Mouse (Mus musculus) embryonic facial prominence, embryonic 15.5 days (tissue): ENCODE results near the gene Gas2l2. TPM values are rescaled to one million over a fixed set of nuclear protein-coding genes. Genes with fewer than 3 reads are reported as not detected.

Source experiments
- ATAC-seq: fragments of 200-750 bp; cut with Nextera tagmentation; 2 replicates; pipeline ENCODE4 v1.8.0; 2017; ENCODE audit warnings: low read depth, moderate TSS enrichment; ENCODE audit not compliant: insufficient number of reproducible peaks, low FRiP score, low TSS enrichment
- H3K27ac ChIP-seq: fragments of 300-500 bp; sonication (generic); replicated peaks from 2 replicates; pipeline ENCODE4 v1.5.1; 2015; ENCODE audit warnings: mild to moderate bottlenecking, inconsistent platforms
- H3K27me3 ChIP-seq: fragments of 300-500 bp; sonication (generic); 2 replicates; pipeline ENCODE4 v1.6.1; 2015; ENCODE audit warnings: inconsistent platforms
- H3K36me3 ChIP-seq: fragments of 300-500 bp; sonication (generic); 2 replicates; pipeline ENCODE4 v1.6.1; 2015; ENCODE audit warnings: mild to moderate bottlenecking, inconsistent platforms
- H3K4me1 ChIP-seq: fragments of 300-500 bp; sonication (generic); 2 replicates; pipeline ENCODE4 v1.6.1; 2015; ENCODE audit warnings: inconsistent platforms
- H3K4me2 ChIP-seq: fragments of 300-500 bp; sonication (generic); replicated peaks from 2 replicates; pipeline ENCODE4 v1.6.1; 2015; ENCODE audit warnings: mild to moderate bottlenecking, inconsistent platforms
- H3K4me3 ChIP-seq: fragments of 300-500 bp; sonication (generic); replicated peaks from 2 replicates; pipeline ENCODE4 v1.5.1; 2015; ENCODE audit warnings: mild to moderate bottlenecking, inconsistent platforms
- H3K9ac ChIP-seq: fragments of 300-500 bp; sonication (generic); 2 replicates; pipeline ENCODE4 v1.6.1; 2015; ENCODE audit warnings: inconsistent platforms
- H3K9me3 ChIP-seq: fragments of 300-500 bp; sonication (generic); replicated peaks from 2 replicates; pipeline ENCODE4 v1.6.1; 2016; ENCODE audit warnings: inconsistent platforms
- WGBS: fragments of 180-500 bp; shearing (Covaris S2); methylation state at CpG from one replicate; pipeline ENCODE4 v1.1.7; 2015; 5-methylcytosine and 5-hydroxymethylcytosine counted together
- polyA plus RNA-seq: library from polyadenylated mRNA; unstranded; fragments of >200 nt; fragmentation: Nextera tagmentation; extraction: Ambion mirVana; gene quantifications from 2 replicates; pipeline ENCODE4 v1.2.1, GENCODE M21; 2015

Gas2l2 gene
- polyA plus RNA-seq, 1 experiment from 2014 or later = 0.91 TPM

DNA sequence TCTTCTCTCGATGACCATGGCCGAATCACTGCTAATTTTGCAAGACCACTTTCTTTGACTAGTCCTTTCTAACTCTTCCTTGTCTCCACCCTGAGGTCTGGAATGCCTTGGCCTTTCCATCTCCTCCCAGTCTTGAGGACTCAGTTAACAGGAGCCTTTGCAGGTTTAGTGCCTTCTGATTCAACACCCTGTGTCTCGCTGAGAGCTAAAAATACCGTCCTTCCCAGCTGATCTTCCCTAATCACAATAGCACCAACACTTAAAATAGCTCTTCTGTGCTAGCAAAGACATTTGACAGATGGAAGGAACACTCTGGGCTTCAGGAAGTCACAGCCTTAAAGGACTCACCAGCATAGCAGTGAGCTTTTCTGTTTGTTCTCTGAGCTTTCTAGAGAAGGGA is 36.2 kb downstream of the Gas2l2 start:
- Histone ChIP-seq H3K4me2 (no peak overlapping the region), H3K27me3 (no peaks in the 10 kb centered on the region), H3K9ac (no peak overlapping the region), H3K36me3 (peaks cover 35% of the 10 kb centered on the region), H3K4me1 (no peaks in the 10 kb centered on the region), H3K9me3 (no peaks in the 10 kb centered on the region), H3K4me3 (no peak overlapping the region), H3K27ac (no peak overlapping the region)
- no peak for ATAC-seq
- 87% methylated on average over 4 of the region's 4 CpGs for WGBS

- no peak for ATAC-seq
- peaks cover 13% of the 10 kb centered on the region; the same call in 1 of the 2 replicates for H3K36me3 ChIP-seq
- no peak overlapping the region for H3K9ac ChIP-seq
- H3K4me1 ChIP-seq = no peaks in the 10 kb centered on the region
- H3K4me3 ChIP-seq = no peak overlapping the region
- H3K4me2 ChIP-seq = no peak overlapping the region
- no peak overlapping the region for H3K27ac ChIP-seq
- no peaks in the 10 kb centered on the region for H3K27me3 ChIP-seq
- 91% methylated on average over 1 of the region's 1 CpGs for WGBS
- H3K9me3 ChIP-seq = no peaks in the 10 kb centered on the region
These were observed 45.7 kb downstream of the Gas2l2 start for GRCm38 (mm10) chr11:83383532-83383887.

DNA sequence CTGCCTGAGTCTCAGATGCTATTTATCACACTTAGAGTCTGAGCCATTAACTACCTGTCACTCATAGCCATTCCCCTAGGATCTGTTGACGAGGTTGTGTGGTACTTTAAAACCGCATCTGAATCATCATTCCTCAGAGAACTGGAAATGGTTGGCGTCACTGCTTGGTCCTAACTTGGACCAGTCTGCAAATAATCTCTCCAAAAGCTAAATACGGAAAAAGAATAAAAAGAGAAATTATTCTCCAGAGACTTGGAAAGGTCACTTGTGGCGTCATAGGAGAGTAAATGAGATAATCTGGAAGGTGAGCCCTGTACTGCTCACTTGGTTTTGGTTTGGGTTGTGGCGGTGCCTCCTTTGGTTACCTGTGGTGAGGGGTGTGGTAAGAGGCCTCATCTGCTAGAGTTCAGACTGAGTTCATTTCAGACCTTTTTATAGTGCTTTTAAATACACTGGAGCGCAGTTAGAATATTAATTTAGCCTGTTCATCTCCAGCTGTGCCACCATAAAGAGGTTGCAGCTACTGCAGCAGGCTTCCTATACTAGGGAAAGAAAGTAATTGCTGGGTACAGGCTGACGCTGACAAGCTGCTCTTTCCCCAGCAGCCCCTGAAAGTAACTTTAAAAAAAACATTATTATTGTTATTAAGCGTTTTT is 46.3 kb downstream of the Gas2l2 start:
- no peak overlapping the region for H3K27ac ChIP-seq
- H3K4me2 ChIP-seq = no peak overlapping the region
- H3K9me3 ChIP-seq = no peaks in the 10 kb centered on the region
- no peaks in the 10 kb centered on the region for H3K4me1 ChIP-seq
- H3K27me3 ChIP-seq = no peaks in the 10 kb centered on the region
- no peak overlapping the region for H3K9ac ChIP-seq
- 77% methylated on average over 9 of the region's 9 CpGs for whole genome bisulfite sequencing
- ATAC-seq = no peak
- peaks cover 13% of the 10 kb centered on the region; the same call in 1 of the 2 replicates for H3K36me3 ChIP-seq
- H3K4me3 ChIP-seq = no peak overlapping the region

DNA sequence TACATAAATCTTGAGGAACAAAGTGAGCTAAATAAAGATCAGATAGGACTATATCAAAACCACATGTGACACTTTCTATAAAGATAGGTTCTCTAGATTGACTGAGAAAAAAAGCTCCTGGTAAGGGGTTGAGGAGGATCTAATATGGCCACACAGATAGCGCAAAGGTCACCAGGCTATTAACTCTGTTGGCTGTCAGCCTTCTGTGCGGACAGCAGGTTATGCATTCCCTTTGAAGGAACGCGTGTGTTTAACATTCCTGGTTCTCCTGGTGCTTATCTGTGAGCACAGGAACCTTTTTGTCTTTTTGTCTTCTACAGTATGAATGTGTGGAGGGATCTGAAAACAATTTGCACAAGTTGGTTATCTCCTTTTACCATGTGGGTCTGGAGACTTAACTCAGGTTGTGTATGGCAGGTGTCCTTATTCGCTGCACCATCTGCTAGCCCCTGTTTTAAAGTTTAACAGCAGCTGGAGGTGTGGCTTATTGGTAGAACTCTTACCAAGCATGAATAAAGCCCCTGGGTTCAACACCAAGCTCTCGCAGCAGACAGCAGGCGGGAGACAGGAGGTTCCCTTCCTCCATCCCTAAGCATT is 49.4 kb downstream of the Gas2l2 start:
- no peak overlapping the region for H3K27ac ChIP-seq
- ATAC-seq = no peak
- no peaks in the 10 kb centered on the region for H3K9me3 ChIP-seq
- H3K9ac ChIP-seq = no peak overlapping the region
- H3K4me1 ChIP-seq = no peaks in the 10 kb centered on the region
- 89% methylated on average over 7 of the region's 7 CpGs for WGBS
- H3K36me3 ChIP-seq = peaks cover 23% of the 10 kb centered on the region
- no peak overlapping the region for H3K4me2 ChIP-seq
- no peaks in the 10 kb centered on the region for H3K27me3 ChIP-seq
- no peak overlapping the region for H3K4me3 ChIP-seq

Other genes starting within 250 kb of the Gas2l2 start
- gene Slfn3, start 238.1 kb downstream of the Gas2l2 start, polyA plus RNA-seq = 1.5 and 2.1 TPM in 2 replicates
- gene Slfn14, start 142.7 kb downstream of the Gas2l2 start, polyA plus RNA-seq = 0.05 and 0.14 TPM in 2 replicates
- 47.3 and 53.9 TPM in 2 replicates for gene Ap2b1, start 130.4 kb downstream of the Gas2l2 start, polyA plus RNA-seq
- 14.1 and 14.4 TPM in 2 replicates for gene Pex12, start 126.9 kb downstream of the Gas2l2 start, polyA plus RNA-seq
- gene Rasl10b, start 20.3 kb downstream of the Gas2l2 start, polyA plus RNA-seq = 3.2 and 3.9 TPM in 2 replicates
- 0.57 and 0.58 TPM in 2 replicates for gene 1700020L24Rik, start 8.2 kb upstream of the Gas2l2 start, polyA plus RNA-seq
- gene Mmp28, start 33.6 kb upstream of the Gas2l2 start, polyA plus RNA-seq = 2.6 and 3.2 TPM in 2 replicates
- 11.1 and 13.5 TPM in 2 replicates for gene Taf15, start 43.6 kb upstream of the Gas2l2 start, polyA plus RNA-seq
- not detected in 2 replicates for gene Heatr9, start 92.7 kb upstream of the Gas2l2 start, polyA plus RNA-seq
- gene Ccl5, start 101.1 kb upstream of the Gas2l2 start, polyA plus RNA-seq = 0.35 and 0.70 TPM in 2 replicates
- 7.6 and 8.5 TPM in 2 replicates for gene Ccl9, start 149.2 kb upstream of the Gas2l2 start, polyA plus RNA-seq
- 5.1 and 5.3 TPM in 2 replicates for gene Ccl6, start 163.6 kb upstream of the Gas2l2 start, polyA plus RNA-seq
- not detected in 2 replicates for gene Rpl9-ps1, start 216.2 kb upstream of the Gas2l2 start, polyA plus RNA-seq
- gene Ccl3, start 219.9 kb upstream of the Gas2l2 start, polyA plus RNA-seq = 0.96 and 1.1 TPM in 2 replicates
- 0.44 and 0.63 TPM in 2 replicates for gene Ccl4, start 233.1 kb upstream of the Gas2l2 start, polyA plus RNA-seq